In genomic region chr7:141561682-141562391, GRCm38 (mm10) we compare ENCODE assay signal across 8 mouse cellular contexts. TPM values are rescaled to one million over a fixed set of nuclear protein-coding genes. Genes with fewer than 3 reads are reported as not detected.
DNase-seq lines count a peak whose midpoint lies in the region; ATAC-seq lines count a peak whose summit lies in the region.

Gene Ap2a2, plus strand, starts transcription at chr7:141562173.

- peak within 1 kb of the TSS; percentile 75 for H3K4me2 ChIP-seq in heart, embryonic 14.5 days (ENCODE audit: low read length)
- peak within 1 kb of the TSS; percentile 88 for H3K4me2 ChIP-seq in liver, embryonic 13.5 days
- H3K4me2 ChIP-seq in stomach, embryonic 16.5 days (ENCODE audit: low read depth, low read length), result peak within 1 kb of the TSS; percentile 93

- peak; percentile 96 for DNase-seq in CD4-positive, CD25-positive, alpha-beta regulatory T cell, adult 2 months (ENCODE audit: low read depth, low spot score)
- DNase-seq in fibroblast of lung, adult 2 months (ENCODE audit: low read depth), result peak; percentile 84
- peak; percentile 96 for DNase-seq in kidney, postnatal 14 days
- peak; percentile 89 for DNase-seq in liver, embryonic 13.5 days
- peak; percentile 97 for DNase-seq in neural tube, embryonic 10.5 days (ENCODE audit: extremely low spot score, low spot score)

- H3K4me1 ChIP-seq in brown adipose tissue, adult 24 weeks (ENCODE audit: control insufficient read depth, insufficient read depth, insufficient read length, low read length), result peaks cover 10% of the 10 kb centered on the region
- peaks cover 16 to 22% of the 10 kb centered on the region in 2 experiments for H3K4me1 ChIP-seq in heart, embryonic 14.5 days (ENCODE audit: control insufficient read depth in 2 of 2, insufficient read depth in 2 of 2, low read length in 2 of 2)
- H3K4me1 ChIP-seq in liver, embryonic 13.5 days (replicated peaks), result peaks cover 92% of the 10 kb centered on the region
- peaks cover 24% of the 10 kb centered on the region for H3K4me1 ChIP-seq in stomach, embryonic 16.5 days (ENCODE audit: control insufficient read depth, insufficient read depth, low read length)

- no peaks in the 10 kb centered on the region for H3K27me3 ChIP-seq in heart, embryonic 14.5 days (ENCODE audit: control insufficient read depth, insufficient read depth, low read length)
- no peaks in the 10 kb centered on the region for H3K27me3 ChIP-seq in liver, embryonic 13.5 days
- H3K27me3 ChIP-seq in stomach, embryonic 16.5 days (ENCODE audit: control insufficient read depth, insufficient read depth, low read length), result no peaks in the 10 kb centered on the region

- H3K9ac ChIP-seq in heart, embryonic 14.5 days (ENCODE audit: low read length), result peak within 1 kb of the TSS; percentile 93
- H3K9ac ChIP-seq in liver, embryonic 13.5 days, result peak within 1 kb of the TSS; percentile 100
- H3K9ac ChIP-seq in stomach, embryonic 16.5 days (ENCODE audit: low read length), result peak within 1 kb of the TSS; percentile 97

- H3K36me3 ChIP-seq in heart, embryonic 14.5 days (ENCODE audit: control insufficient read depth, insufficient read depth, low read length), result 0 out of 2 replicates have a peak, but pooled peaks cover 6% of the 10 kb centered on the region
- peaks cover 29% of the 10 kb centered on the region for H3K36me3 ChIP-seq in liver, embryonic 13.5 days
- no peaks in the 10 kb centered on the region for H3K36me3 ChIP-seq in stomach, embryonic 16.5 days (ENCODE audit: control insufficient read depth, insufficient read depth, low read length)

- WGBS in heart, embryonic 14.5 days, result under 1% methylated on average over 67 of the region's 72 CpGs
- under 1% methylated on average over 66 of the region's 72 CpGs for WGBS in liver, embryonic 13.5 days (ENCODE audit: insufficient replicate concordance)
- WGBS in stomach, embryonic 16.5 days, result under 1% methylated on average over 72 of the region's 72 CpGs

- ATAC-seq in heart, embryonic 14.5 days (ENCODE audit: insufficient number of reproducible peaks, insufficient read depth, low FRiP score, low read depth), result peak; percentile 94
- peak; percentile 85 for ATAC-seq in liver, embryonic 13.5 days (ENCODE audit: low read depth)
- ATAC-seq in stomach, embryonic 16.5 days (ENCODE audit: insufficient read depth, low FRiP score), result peak; percentile 95

- H3K4me3 ChIP-seq in brown adipose tissue, adult 24 weeks (ENCODE audit: insufficient read depth, low read depth, low read length), result peak within 1 kb of the TSS; percentile 97
- H3K4me3 ChIP-seq in heart, embryonic 14.5 days (ENCODE audit: control insufficient read depth in 1 of 2, insufficient read depth in 1 of 2, low read depth in 1 of 2, low read length in 2 of 2), result peak within 1 kb of the TSS; percentile 75 to 83
- peak within 1 kb of the TSS; percentile 100 for H3K4me3 ChIP-seq in liver, embryonic 13.5 days (replicated peaks)
- peak within 1 kb of the TSS; percentile 95 for H3K4me3 ChIP-seq in stomach, embryonic 16.5 days (replicated peaks; ENCODE audit: low read length)

- peak within 1 kb of the TSS; percentile 70 for H3K27ac ChIP-seq in brown adipose tissue, adult 24 weeks (replicated peaks; ENCODE audit: low read depth, low read length)
- H3K27ac ChIP-seq in heart, embryonic 14.5 days (replicated peaks in 1 of 2; ENCODE audit: control insufficient read depth in 1 of 2, insufficient read depth in 1 of 2, low read depth in 2 of 2, low read length in 2 of 2), result peak within 1 kb of the TSS; percentile 70 to 76
- H3K27ac ChIP-seq in liver, embryonic 13.5 days, result peak within 1 kb of the TSS; percentile 99
- H3K27ac ChIP-seq in stomach, embryonic 16.5 days (ENCODE audit: low read length), result peak within 1 kb of the TSS; percentile 86

- H3K9me3 ChIP-seq in heart, embryonic 14.5 days (ENCODE audit: control insufficient read depth, low read length), result no peaks in the 10 kb centered on the region
- H3K9me3 ChIP-seq in liver, embryonic 13.5 days (replicated peaks), result no peaks in the 10 kb centered on the region
- H3K9me3 ChIP-seq in stomach, embryonic 16.5 days (replicated peaks; ENCODE audit: control insufficient read depth, low read length), result no peaks in the 10 kb centered on the region

RNA-seq across cellular contexts. Expression of gene Ap2a2, which starts in this region (rescaled TPM):
- polyA plus RNA-seq in brown adipose tissue, adult 24 weeks (2012; ENCODE audit: insufficient read depth, insufficient read length, missing spikeins), result 40.3 and 42.7 TPM in 2 replicates
- 48.1 and 49.9 TPM in 2 replicates for polyA plus RNA-seq in heart, embryonic 14.5 days (2014; fragmentation: Nextera tagmentation; extraction: Ambion mirVana)
- 65.4 and 73.2 TPM in 2 replicates for polyA plus RNA-seq in liver, embryonic 13.5 days (2015; fragmentation: Nextera tagmentation; extraction: Ambion mirVana)
- polyA plus RNA-seq in stomach, embryonic 16.5 days (2015; fragmentation: Nextera tagmentation; extraction: Ambion mirVana), result 86.0 and 91.0 TPM in 2 replicates

Comparison
In these comparisons a context has a peak if more than half of its experiments do, and no peak if none do; other contexts are left out.
1. Peak in every context shown above with its lines: DNase-seq, ATAC-seq, H3K4me3 ChIP-seq and H3K27ac ChIP-seq.